Mouse (Mus musculus) liver, adult (tissue): ENCODE measurements around the gene Catsperg1.
A peak's percentile ranks its signal among the peaks of the same experiment; 100 is the strongest.

Experiments
- GATA4 ChIP-seq: IDR thresholded peaks from 2 replicates; pipeline ENCODE4 v1.6.1; 2014; ENCODE audit warnings: mild to moderate bottlenecking, low read length; ENCODE audit not compliant: insufficient replicate concordance

The Catsperg1 gene

DNA sequence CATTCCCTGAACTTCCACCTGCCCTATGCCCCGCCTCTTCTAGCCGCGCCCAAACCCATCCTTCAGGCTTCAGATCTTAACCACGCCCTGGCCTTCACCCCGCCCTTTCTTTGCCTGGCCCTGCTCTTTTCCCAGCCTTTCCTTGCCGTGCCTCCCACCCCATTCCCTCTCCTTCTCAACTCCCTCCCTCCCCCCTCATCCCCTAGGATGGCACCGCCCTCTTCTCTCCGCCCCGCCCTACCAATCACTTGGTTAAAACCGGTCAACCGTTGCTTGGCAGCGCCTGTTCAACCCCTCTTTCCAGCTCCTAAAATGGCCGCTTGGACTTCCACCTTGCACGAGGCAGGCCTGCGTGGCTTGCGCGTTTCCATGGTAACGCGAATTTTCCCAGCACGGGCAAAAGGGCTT is at the start of gene Catsperg1:
TSS of gene Catsperg1 (minus strand) at position 361 of the 408 bp plus-strand sequence.
- TF ChIP-seq GATA4: no peak

DNA sequence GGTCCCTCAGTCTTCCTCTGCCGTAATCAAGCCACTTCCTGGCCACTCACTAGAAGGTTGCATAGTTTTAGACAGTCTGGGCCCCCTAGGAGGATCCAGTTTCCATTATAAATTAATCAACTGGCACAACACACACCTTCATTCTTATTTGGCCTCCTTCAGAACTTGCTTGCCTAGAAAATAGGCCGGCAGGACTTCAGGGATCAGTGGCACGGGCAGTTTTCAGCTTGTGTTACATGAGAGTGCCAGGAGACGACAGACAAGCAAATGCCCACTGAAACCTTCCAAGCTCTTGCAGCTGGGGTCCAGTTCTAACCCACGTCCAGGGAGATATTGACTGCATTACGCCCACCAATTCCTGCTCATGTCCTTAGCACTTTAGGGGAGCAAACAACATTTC is 48.3 kb upstream of the Catsperg1 start:
- TF ChIP-seq GATA4: no peak

DNA sequence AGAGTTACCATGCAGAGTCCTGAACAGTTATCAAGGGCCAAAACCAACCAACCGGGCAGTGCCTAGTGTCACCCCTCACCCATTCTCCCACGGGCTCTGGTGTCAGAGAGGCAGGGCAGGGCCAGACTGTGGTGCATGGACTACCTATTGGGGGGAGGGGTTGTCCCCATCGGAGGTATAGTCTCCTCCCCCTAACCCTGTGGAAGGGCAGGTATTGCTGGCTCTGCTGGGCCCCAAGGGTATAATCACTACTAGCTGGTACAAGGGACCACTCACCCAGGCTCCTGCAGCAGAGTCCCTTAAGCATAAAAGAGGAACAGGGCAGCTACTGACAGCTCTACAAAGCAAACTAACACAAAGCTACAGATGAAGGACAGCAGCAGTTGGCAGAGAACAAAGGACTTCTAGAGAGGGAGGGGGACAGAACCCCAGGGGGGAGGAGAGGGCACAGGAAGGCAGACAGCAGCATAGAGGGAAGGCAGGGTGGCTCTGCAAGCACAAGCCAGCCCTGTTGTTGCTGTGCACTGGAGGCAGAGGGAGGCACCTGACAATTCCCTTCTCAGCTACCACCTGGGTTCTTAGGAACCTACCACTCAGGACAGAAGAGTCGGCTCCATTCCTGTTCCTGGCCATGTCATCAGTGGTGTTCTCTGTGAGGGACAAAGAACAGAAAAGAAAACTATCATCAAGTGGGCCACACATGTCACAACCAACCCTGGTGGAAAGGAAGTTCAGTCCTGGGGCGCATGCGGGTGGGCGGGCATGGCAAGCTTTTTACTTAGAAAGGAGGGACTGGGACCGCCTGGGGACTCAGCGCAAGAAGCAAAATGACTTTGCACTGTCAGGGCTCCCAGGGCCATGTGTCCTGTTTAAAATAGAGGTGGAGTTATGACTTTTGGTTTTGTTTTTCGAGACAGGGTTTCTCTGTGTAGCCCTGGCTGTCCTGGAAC is 46.2 kb upstream of the Catsperg1 start:
- TF ChIP-seq GATA4: no peak

DNA sequence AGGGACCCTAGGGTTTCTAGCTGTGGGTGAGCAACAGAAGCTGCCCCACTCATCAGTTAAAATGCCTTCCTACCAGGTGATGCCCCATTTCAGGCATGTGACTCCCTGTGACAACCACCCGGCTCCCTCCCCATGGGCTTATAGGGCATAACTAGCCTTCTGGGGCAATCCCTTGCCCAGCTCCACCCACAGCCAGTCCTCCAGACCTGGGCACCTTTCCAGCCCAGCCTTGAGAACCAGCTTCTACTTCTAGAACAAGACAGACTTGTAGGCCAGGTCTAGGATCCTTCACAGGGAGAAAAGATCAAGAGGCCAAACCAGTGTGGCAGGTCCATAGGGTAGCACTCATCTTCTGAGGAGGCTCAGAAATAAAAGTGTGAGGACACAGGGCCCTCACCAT is 43.5 kb upstream of the Catsperg1 start:
- no peak for TF ChIP-seq GATA4

DNA sequence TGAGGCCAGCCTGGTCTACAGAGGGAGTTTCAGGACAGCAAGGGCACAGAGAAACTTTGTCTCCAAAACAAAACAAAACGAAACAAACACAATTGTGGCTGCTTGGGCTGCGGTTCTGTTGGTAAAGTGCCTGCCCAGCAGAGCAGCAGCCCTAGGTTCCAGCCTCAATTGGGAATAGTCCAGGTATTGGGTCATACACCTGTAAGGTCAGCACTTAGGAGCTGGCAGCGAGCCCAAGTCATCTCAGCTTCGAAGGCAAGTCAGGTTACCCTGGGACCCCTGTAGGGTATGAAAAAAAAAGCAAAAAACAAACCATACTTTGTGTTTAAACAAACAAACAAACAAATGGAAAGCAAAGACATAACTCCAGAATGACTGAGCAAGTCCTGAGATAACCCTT is 42.0 kb upstream of the Catsperg1 start:
- no peak for TF ChIP-seq GATA4

DNA sequence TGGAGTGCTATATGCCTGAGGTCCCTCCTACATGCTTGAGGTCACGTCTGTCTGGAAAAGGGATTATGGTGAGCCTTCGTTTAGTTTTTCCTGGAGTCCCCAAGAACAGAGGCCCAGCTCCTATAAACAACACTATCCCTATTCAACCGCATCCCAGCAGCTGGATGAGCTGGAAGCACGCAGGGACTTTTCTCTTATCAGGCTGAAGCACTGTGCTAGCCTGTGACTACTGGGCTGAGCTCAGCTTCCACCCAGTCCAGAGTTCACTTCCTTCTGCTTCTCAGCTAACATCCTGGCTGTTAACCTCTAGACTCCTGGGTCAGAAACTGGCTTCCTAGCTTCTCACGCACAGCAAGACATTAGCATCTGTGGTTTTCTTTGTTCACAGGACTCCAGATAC is 40.0 kb upstream of the Catsperg1 start:
- TF ChIP-seq GATA4: peak; percentile 98

DNA sequence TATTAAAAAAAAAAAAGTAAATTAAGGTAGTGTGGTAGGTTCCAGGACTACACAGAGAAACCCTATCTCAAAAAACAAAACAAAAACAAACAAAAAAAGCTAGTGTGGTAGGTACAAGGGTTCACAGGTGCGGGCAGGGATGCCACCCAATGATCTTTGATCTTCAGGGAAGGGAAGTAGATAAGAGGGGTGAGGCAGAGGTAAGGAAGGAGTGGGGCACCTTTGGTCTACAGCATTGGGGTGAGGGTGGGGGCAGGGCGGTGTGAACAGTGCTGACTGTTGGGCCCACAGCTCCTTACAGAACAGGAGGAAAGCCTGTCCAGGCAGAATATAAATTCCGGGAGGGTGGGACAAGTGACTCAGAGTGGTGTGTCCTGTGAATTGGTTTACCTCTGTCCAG is 37.3 kb upstream of the Catsperg1 start:
- no peak for TF ChIP-seq GATA4

DNA sequence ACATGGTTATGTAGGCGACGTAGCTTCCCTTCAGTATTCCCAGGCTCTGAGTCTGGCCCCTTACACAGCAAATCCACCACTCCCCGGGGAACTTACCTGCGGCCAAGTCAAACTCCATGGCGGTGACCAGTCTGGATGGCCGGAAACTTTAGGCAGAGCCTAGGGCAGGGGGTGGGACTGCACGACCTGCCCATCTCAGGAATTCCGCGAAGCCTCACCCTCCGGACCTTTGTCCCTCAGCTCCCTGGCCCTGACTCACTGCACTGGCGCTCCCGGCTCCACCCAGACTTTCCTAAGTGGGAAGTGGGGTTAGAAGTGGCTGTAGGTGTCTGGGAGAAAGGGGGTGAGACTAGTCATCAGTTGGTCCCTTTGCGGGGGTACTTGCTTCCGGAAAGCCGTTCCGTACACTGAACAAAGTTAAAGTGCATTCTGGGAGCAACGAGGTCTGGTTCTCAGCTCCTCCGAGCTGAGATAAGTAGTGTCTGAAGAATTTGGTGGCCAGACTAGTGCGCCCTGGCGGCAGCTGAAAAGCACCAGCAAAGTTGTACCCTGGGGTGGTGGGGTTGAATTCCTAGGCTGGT is 34.5 kb upstream of the Catsperg1 start, which contains the start of gene 2200002D01Rik:
TSS of gene 2200002D01Rik (minus strand) at position 206 of the 581 bp plus-strand sequence.
- no peak; the same call in 1 of the 2 replicates for TF ChIP-seq GATA4

DNA sequence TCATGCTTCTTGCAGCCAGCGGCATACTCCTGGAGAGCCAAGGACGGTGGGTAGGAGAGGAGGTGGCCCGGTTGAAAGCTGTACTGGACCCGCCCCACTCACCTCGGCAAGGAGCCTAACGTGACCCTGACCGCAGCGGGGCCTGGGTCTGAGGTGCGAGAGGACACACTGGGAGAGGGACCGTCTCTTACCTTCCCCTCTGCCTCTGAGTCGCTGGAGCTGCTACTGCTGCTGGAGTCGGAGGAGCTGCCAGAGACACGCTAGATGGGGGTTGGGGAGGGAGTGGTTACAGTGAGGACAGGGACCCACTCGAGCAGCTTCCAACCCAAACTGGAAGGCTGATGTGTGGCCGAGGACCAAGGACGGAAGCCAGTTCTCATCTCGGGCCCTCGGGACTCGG is 33.9 kb upstream of the Catsperg1 start:
- TF ChIP-seq GATA4: no peak

DNA sequence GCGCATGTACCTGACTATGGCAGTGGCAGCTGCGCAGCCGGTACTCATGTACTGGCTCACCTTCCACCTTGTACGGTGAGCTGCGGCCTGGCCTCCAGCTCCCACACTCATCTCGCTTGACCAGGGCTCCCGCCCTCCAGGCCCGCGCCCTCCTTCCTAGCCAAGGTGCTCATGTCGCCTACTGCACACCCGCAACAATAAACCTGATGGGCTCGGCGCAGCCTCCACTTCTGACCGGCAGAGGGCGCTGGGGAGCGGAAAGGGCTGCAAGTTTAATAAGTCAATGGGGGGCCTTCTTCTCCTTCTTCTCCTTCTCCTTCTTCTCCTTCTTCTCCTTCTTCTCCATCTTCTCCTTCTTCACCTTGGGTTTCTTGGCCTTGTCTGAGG is 33.5 kb upstream of the Catsperg1 start:
- no peak for TF ChIP-seq GATA4

DNA sequence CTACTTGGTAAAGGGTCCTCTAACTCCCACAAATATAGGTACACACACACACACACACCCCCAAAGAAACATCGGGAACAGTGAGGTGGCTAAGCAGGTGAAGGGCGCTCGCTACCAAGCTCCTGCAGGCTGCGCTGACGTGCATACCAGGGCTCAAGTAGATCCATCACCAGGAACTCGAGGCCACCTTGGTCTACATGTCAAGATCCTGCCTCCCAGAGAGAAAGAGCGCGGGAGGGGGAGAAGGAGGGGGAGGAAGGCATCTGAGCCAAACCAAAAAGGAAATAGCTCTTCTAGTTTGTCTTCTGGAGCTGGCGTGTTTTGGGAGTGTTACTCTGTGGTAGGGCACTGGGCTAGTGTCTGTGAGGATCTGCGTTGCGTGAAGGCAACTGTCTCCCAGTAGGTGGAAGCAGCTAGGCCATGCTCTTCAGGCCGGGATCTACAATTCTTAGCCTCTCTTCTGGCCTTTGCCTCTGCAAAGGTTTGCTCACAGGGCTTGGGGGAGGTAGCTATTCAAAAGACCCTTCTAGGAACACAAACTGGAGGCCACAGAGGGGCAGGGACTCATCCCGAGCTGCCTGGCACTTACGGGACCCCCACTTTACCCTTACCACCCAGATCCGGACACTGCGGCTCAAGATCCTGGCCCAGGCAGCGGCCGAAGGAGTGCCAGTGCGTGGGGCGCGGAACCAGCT is 32.9 kb upstream of the Catsperg1 start:
- no peak for TF ChIP-seq GATA4

DNA sequence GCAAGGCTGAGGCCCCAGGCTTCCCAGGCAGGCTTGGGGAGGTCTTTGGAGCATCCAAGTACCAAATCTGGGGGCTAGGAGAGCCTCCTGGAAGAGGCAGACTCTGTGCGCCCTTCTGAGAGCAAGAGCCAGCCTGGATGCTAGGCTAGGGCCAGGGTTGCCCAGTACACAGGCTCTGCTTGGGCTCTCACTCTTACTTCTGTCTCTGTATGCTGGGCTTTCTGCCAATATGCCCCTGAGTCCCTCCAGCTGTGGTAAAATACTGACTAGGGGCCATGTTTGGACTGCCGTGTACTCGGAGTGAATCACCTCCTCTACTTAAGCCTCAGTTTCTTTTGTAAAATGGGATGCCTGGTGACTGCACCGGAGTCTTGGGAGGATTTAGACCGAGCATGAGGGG is 32.2 kb upstream of the Catsperg1 start:
- no peak for TF ChIP-seq GATA4

DNA sequence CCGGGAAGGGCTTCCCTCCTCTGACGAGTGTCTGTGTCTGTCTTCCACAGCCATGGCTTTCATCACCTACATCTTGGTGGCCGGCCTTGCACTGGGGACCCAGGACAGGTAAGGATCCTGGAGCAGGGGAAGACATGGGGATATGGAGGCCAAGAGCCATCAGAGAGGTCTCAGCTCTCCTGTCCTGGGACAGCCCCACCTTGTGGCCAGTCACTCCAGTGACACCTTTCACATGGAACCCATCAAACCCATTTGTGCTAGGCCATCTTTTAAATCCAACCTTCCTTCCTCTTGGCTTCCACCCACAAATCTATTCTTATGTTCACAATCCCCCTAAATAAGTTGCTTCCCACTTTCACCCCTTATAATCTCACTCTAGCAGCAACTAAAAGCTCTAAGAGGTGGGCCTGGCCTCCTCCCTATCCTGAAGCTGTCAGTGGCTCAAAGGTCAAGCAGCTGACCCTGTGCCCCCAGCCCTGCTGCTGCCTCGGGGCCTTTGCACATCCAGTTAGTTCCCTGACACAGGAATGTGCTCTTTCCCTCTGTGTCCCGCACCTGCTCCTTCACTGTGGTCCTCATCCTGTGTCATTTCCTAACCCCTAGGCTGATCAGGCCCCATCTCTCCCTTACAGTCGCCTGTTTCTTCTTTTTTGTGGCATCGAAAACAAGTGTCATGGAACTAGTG is 31.0 kb upstream of the Catsperg1 start:
- no peak for TF ChIP-seq GATA4

DNA sequence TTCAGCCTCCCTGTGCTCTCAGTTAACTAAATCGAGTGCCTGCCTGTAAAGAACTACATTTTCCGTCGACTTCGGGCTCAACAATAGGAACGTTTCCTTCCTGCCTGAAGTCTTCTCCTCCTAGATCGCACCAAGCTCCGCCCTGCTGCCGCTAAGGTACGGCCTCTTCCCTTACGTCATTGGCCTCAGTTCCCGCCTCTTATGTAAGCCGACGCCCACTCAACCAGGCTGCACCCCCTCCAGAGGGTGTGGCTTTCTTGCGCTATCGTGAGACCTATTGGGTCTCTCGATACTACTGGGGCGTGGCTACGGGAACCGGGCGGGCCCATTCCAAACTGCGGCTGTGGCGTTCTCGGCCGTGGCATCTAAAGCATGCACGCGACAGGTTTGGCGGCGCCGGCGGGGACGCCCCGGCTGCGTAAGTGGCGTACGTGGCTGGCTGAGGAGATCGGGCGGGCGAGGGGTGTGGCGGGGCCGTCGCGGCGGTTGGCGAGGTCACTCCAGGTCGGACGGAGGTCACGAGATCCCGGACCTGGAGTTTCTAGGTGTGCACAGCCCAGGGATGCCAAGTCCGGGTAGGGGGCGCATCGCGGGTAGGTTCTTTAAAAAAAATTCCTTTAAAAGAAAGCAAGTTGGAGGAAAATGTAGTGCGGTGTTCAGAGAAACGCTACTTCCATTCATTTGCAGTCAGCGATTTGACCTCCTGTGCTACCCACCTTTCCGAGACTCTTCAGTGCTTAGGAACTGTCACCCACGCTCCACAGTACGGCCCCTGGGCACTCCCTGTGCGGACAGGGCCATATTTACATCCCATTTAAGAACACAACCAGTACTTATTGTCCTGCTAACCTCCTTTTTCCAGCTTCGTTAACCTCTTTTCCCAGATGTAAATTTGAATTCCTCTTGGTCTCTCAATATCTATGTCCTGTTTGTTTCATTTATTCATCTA is 24.5 kb upstream of the Catsperg1 start, which contains the start of gene Yif1b:
TSS of gene Yif1b (plus strand) at position 311 of the 949 bp plus-strand sequence.
- TF ChIP-seq GATA4: peak; percentile 89; the same call in 1 of the 2 replicates
